8 mouse cellular contexts compared by ENCODE assay signal in genomic region chr11:70236717-70237116, GRCm38 (mm10). TPM values are rescaled to one million over a fixed set of nuclear protein-coding genes. Genes with fewer than 3 reads are reported as not detected.
A peak's percentile ranks its signal among the peaks of the same experiment; 100 is the strongest.
DNase-seq lines count a peak whose midpoint lies in the region; ATAC-seq lines count a peak whose summit lies in the region.

No protein-coding gene starts in this region.

- peak overlapping the region; percentile 85; the same call in 1 of the 2 replicates for H3K27ac ChIP-seq in kidney, embryonic 14.5 days (ENCODE audit: low read depth, low read length)
- peak overlapping the region; percentile 95 for H3K27ac ChIP-seq in hindbrain, embryonic 13.5 days
- peak overlapping the region; percentile 95 for H3K27ac ChIP-seq in midbrain, embryonic 10.5 days (replicated peaks)

- H3K4me3 ChIP-seq in kidney, embryonic 14.5 days (ENCODE audit: low read length): peak overlapping the region; percentile 96
- H3K4me3 ChIP-seq in hindbrain, embryonic 13.5 days: peak overlapping the region; percentile 93
- H3K4me3 ChIP-seq in midbrain, embryonic 10.5 days: peak overlapping the region; percentile 93

- no peak for ATAC-seq in kidney, embryonic 14.5 days (ENCODE audit: low FRiP score, low TSS enrichment)
- no peak for ATAC-seq in hindbrain, embryonic 13.5 days (ENCODE audit: low FRiP score)

- peak overlapping the region; percentile 82 for H3K4me2 ChIP-seq in kidney, embryonic 14.5 days (replicated peaks; ENCODE audit: low read depth, low read length)
- H3K4me2 ChIP-seq in hindbrain, embryonic 13.5 days: peak overlapping the region; percentile 94

- H3K36me3 ChIP-seq in kidney, embryonic 14.5 days (ENCODE audit: control insufficient read depth, insufficient read depth, low read length): peaks cover 17% of the 10 kb centered on the region
- H3K36me3 ChIP-seq in hindbrain, embryonic 13.5 days: peaks cover 21% of the 10 kb centered on the region
- H3K36me3 ChIP-seq in midbrain, embryonic 10.5 days: peaks cover 25% of the 10 kb centered on the region

- no peaks in the 10 kb centered on the region for H3K27me3 ChIP-seq in kidney, embryonic 14.5 days (ENCODE audit: control insufficient read depth, insufficient read depth, low read length)
- H3K27me3 ChIP-seq in hindbrain, embryonic 13.5 days: peaks cover 2% of the 10 kb centered on the region; the same call in 1 of the 2 replicates
- peaks cover 5% of the 10 kb centered on the region; the same call in 1 of the 2 replicates for H3K27me3 ChIP-seq in midbrain, embryonic 10.5 days (ENCODE audit: low read depth, poor library complexity, severe bottlenecking)

- H3K9ac ChIP-seq in kidney, embryonic 14.5 days (ENCODE audit: low read depth, low read length): peak overlapping the region; percentile 89; the same call in 1 of the 2 replicates
- H3K9ac ChIP-seq in hindbrain, embryonic 13.5 days: peak overlapping the region; percentile 95

- DNase-seq in kidney, postnatal 4 days: no peak
- DNase-seq in cerebellum, adult 9-11 months: peak; percentile 60
- DNase-seq in midbrain, embryonic 10.5 days (ENCODE audit: low spot score): no peak
- DNase-seq in frontal cortex, postnatal 25 days (ENCODE audit: low spot score in 2 of 2): no peak
- no peak for DNase-seq in c-Kit-positive CD71-positive TER-119-positive erythroid progenitor cells, embryonic 14.5 days (ENCODE audit: low spot score)
- no peak for DNase-seq in left cerebral cortex, adult 18-20 months (ENCODE audit: low spot score in 2 of 2)

- peaks cover 23% of the 10 kb centered on the region for H3K4me1 ChIP-seq in kidney, embryonic 14.5 days (ENCODE audit: control insufficient read depth, insufficient read depth, low read length)
- peaks cover 53% of the 10 kb centered on the region for H3K4me1 ChIP-seq in hindbrain, embryonic 13.5 days (replicated peaks)
- H3K4me1 ChIP-seq in midbrain, embryonic 10.5 days: peaks cover 69% of the 10 kb centered on the region

- no peaks in the 10 kb centered on the region for H3K9me3 ChIP-seq in kidney, embryonic 14.5 days (ENCODE audit: control insufficient read depth, low read length)
- H3K9me3 ChIP-seq in hindbrain, embryonic 13.5 days: no peaks in the 10 kb centered on the region
- no peaks in the 10 kb centered on the region for H3K9me3 ChIP-seq in midbrain, embryonic 10.5 days (replicated peaks)

- 46% methylated on average over 7 of the region's 7 CpGs for WGBS in kidney, embryonic 14.5 days
- 35% methylated on average over 7 of the region's 7 CpGs for WGBS in hindbrain, embryonic 13.5 days
- 52% methylated on average over 7 of the region's 7 CpGs for WGBS in midbrain, embryonic 10.5 days

RNA-seq across cellular contexts. Expression of gene 0610010K14Rik, which starts 1.0 kb away (rescaled TPM):
- polyA plus RNA-seq in kidney, embryonic 14.5 days (2014; fragmentation: Nextera tagmentation; extraction: Ambion mirVana): 180 and 243 TPM in 2 replicates
- 193 and 201 TPM in 2 replicates for polyA plus RNA-seq in hindbrain, embryonic 13.5 days (2015; fragmentation: Nextera tagmentation; extraction: Ambion mirVana)
- 241 and 244 TPM in 2 replicates for polyA plus RNA-seq in midbrain, embryonic 10.5 days (2016; fragmentation: Nextera tagmentation; extraction: Ambion mirVana)
- 10 to 100 TPM; 44.6 to 47.2 TPM for total RNA-seq in left cerebral cortex, adult 18-20 months (2021)

RNA-seq across cellular contexts. Expression of gene Gm21988, which starts 2.9 kb away (rescaled TPM):
- polyA plus RNA-seq in kidney, embryonic 14.5 days (2014; fragmentation: Nextera tagmentation; extraction: Ambion mirVana): 7.8 and 10.5 TPM in 2 replicates
- 12.4 and 14.7 TPM in 2 replicates for polyA plus RNA-seq in hindbrain, embryonic 13.5 days (2015; fragmentation: Nextera tagmentation; extraction: Ambion mirVana)
- polyA plus RNA-seq in midbrain, embryonic 10.5 days (2016; fragmentation: Nextera tagmentation; extraction: Ambion mirVana): 9.6 and 10.7 TPM in 2 replicates
- 1 to 10 TPM; 3.0 to 4.8 TPM for total RNA-seq in left cerebral cortex, adult 18-20 months (2021)

RNA-seq across cellular contexts. Expression of gene Rnasek, which starts 2.9 kb away (rescaled TPM):
- 149 and 173 TPM in 2 replicates for polyA plus RNA-seq in kidney, embryonic 14.5 days (2014; fragmentation: Nextera tagmentation; extraction: Ambion mirVana)
- polyA plus RNA-seq in hindbrain, embryonic 13.5 days (2015; fragmentation: Nextera tagmentation; extraction: Ambion mirVana): 340 and 342 TPM in 2 replicates
- 104 and 128 TPM in 2 replicates for polyA plus RNA-seq in midbrain, embryonic 10.5 days (2016; fragmentation: Nextera tagmentation; extraction: Ambion mirVana)
- total RNA-seq in left cerebral cortex, adult 18-20 months (2021): 100 to 1,000 TPM; 269 to 280 TPM

RNA-seq across cellular contexts. Expression of gene Bcl6b, which starts 7.1 kb away (rescaled TPM):
- polyA plus RNA-seq in kidney, embryonic 14.5 days (2014; fragmentation: Nextera tagmentation; extraction: Ambion mirVana): 19.2 and 20.0 TPM in 2 replicates
- 5.0 and 5.5 TPM in 2 replicates for polyA plus RNA-seq in hindbrain, embryonic 13.5 days (2015; fragmentation: Nextera tagmentation; extraction: Ambion mirVana)
- 4.8 and 5.0 TPM in 2 replicates for polyA plus RNA-seq in midbrain, embryonic 10.5 days (2016; fragmentation: Nextera tagmentation; extraction: Ambion mirVana)
- 1 to 10 TPM; 1.2 to 3.2 TPM for total RNA-seq in left cerebral cortex, adult 18-20 months (2021)

RNA-seq across cellular contexts. Expression of gene Slc16a13, which starts 15.9 kb away (rescaled TPM):
- 8.4 and 14.2 TPM in 2 replicates for polyA plus RNA-seq in kidney, embryonic 14.5 days (2014; fragmentation: Nextera tagmentation; extraction: Ambion mirVana)
- polyA plus RNA-seq in hindbrain, embryonic 13.5 days (2015; fragmentation: Nextera tagmentation; extraction: Ambion mirVana): 16.1 and 18.1 TPM in 2 replicates
- 16.0 and 18.9 TPM in 2 replicates for polyA plus RNA-seq in midbrain, embryonic 10.5 days (2016; fragmentation: Nextera tagmentation; extraction: Ambion mirVana)
- total RNA-seq in left cerebral cortex, adult 18-20 months (2021): 1 to 10 TPM; 5.2 to 8.0 TPM
